In genomic region chr4:153521601-153522000, GRCm38 (mm10) we compare ENCODE assay signal across 26 mouse cellular contexts. TPM values are rescaled to one million over a fixed set of nuclear protein-coding genes. Genes with fewer than 3 reads are reported as not detected.
"Had no signal": no experiment of that assay in that cellular context is flagged by ENCODE, and none has a peak within 500 bp of the region (broad histone marks: within the 10 kb centered on the region; RNA-seq: fewer than 3 reads in every experiment).

No protein-coding gene starts in this region.

- H3K9ac ChIP-seq: heart, embryonic 13.5 days; heart, embryonic 15.5 days; hindbrain, embryonic 13.5 days; hindbrain, embryonic 15.5 days; limb, embryonic 12.5 days had no signal

- H3K9me3 ChIP-seq: heart, embryonic 13.5 days; heart, embryonic 15.5 days; hindbrain, embryonic 13.5 days; hindbrain, embryonic 15.5 days; limb, embryonic 10.5 days; limb, embryonic 12.5 days had no signal

- H3K4me1 ChIP-seq: heart, embryonic 13.5 days; heart, embryonic 15.5 days; hindbrain, embryonic 13.5 days; hindbrain, embryonic 15.5 days; limb, embryonic 10.5 days; limb, embryonic 12.5 days had no signal

- H3K27ac ChIP-seq: heart, adult 2 months; heart, embryonic 13.5 days; heart, embryonic 15.5 days; hindbrain, embryonic 13.5 days; hindbrain, embryonic 15.5 days; hindbrain, postnatal 0 days; layer of hippocampus, adult 2 months; left cerebral cortex, adult 2 months; limb, embryonic 10.5 days; limb, embryonic 12.5 days had no signal

- H3K4me2 ChIP-seq: heart, embryonic 11.5 days; heart, embryonic 13.5 days; heart, embryonic 15.5 days; hindbrain, embryonic 13.5 days; hindbrain, embryonic 15.5 days; limb, embryonic 12.5 days; liver, embryonic 11.5 days had no signal

- H3K4me3 ChIP-seq: heart, adult 2 months; heart, embryonic 13.5 days; heart, embryonic 15.5 days; hindbrain, embryonic 13.5 days; hindbrain, embryonic 15.5 days; layer of hippocampus, adult 2 months; left cerebral cortex, adult 2 months; limb, embryonic 10.5 days; limb, embryonic 12.5 days had no signal

- H3K36me3 ChIP-seq: heart, embryonic 13.5 days; heart, embryonic 15.5 days; hindbrain, embryonic 13.5 days; hindbrain, embryonic 15.5 days; limb, embryonic 10.5 days; limb, embryonic 12.5 days had no signal

- DNase-seq: gastrocnemius, postnatal 14 days; gastrocnemius, postnatal 36 days; heart, adult 11 months; heart, adult 2 months; heart, postnatal 14 days; heart, postnatal 36 days; kidney, adult 11 months; kidney, adult 2 months; kidney, adult 9 months; kidney, postnatal 10 days; kidney, postnatal 25 days; kidney, postnatal 4 days; liver had no signal

- ATAC-seq: hindbrain, postnatal 0 days; intestine, embryonic 16.5 days had no signal

- H3K27me3 ChIP-seq: heart, embryonic 13.5 days; hindbrain, embryonic 13.5 days; hindbrain, embryonic 15.5 days; limb, embryonic 12.5 days had no signal

RNA-seq across cellular contexts. Expression of gene Ajap1, which starts 39.0 kb away (rescaled TPM):
- polyA plus RNA-seq: heart, adult 2 months; heart, postnatal 0 days had no signal
